Mouse (Mus musculus) brain, embryonic 14.5 days (tissue): ENCODE measurements around the gene Gm4312.
"Not testable (repeated sequence)": the region's sequence is repeated elsewhere in the genome, so short reads cannot be mapped to it uniquely, and the experiment has no call there.

Experiments used
- CTCF ChIP-seq: fragments of 200-500 bp; IDR thresholded peaks from 2 replicates; pipeline ENCODE4 v1.5.1; 2012; ENCODE audit warnings: inconsistent platforms, mild to moderate bottlenecking, moderate library complexity, borderline replicate concordance; ENCODE audit not compliant: insufficient read depth, insufficient read length; ENCODE audit errors: extremely low read depth
- POLR2A ChIP-seq: fragments of 200-500 bp; IDR thresholded peaks from 2 replicates; pipeline ENCODE4 v1.6.1; 2012; ENCODE audit warnings: mild to moderate bottlenecking, inconsistent platforms, borderline replicate concordance; ENCODE audit not compliant: poor library complexity, insufficient read depth, insufficient read length, severe bottlenecking; ENCODE audit errors: extremely low read depth

- TF ChIP-seq POLR2A, CTCF: not testable (repeated sequence)
Measured at GRCm38 (mm10) chr10:100382460-100382859, at the start of gene Gm4312.
